Mouse (Mus musculus): ENCODE results near the gene Mgat4d.

DNA sequence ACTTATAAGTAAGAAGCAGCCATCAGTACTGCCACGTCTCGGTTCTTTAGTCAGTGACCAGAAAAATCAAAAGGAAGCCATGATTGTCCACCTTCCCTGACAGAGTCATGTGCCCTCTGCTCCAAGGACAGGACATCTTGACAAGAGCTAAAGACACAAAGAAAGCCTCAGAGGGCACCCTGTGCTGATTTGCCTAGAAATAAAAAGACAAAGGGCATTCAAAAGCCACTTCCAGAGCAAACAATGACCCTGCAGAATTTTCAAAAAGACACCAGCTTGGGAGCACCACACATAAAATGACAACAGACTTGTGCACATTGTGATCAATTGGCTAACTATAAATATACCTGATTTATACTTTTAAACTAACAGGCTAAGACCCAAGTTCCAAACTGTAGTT is 32.6 kb upstream of the Mgat4d start:
- TF ChIP-seq EP300 (optimal IDR thresholded peaks at IDR 0.05): no peak
- no peak for TF ChIP-seq CTCF (IDR thresholded peaks at IDR 0.05; ENCODE audit: low read depth)

Measured in stomach, postnatal 0 days (tissue).